Mouse (Mus musculus) hindbrain, embryonic 11.5 days (tissue): ENCODE measurements around the gene Relb. TPM values are rescaled to one million over a fixed set of nuclear protein-coding genes. Genes with fewer than 3 reads are reported as not detected.
"Not testable (repeated sequence)": the region's sequence is repeated elsewhere in the genome, so short reads cannot be mapped to it uniquely, and the experiment has no call there.

Experiments
- ATAC-seq: fragments of 200-750 bp; cut with Nextera tagmentation; 2 replicates; pipeline ENCODE4 v1.8.0; 2017; ENCODE audit warnings: mild to moderate bottlenecking, moderate TSS enrichment, moderate library complexity; ENCODE audit not compliant: low FRiP score
- DNase-seq: peaks from one replicate; pipeline ENCODE4 v3.0.0-alpha.2; 2015; ENCODE audit warnings: low spot score
- H3K27ac ChIP-seq: fragments of 300-500 bp; sonication (generic); 2 replicates; pipeline ENCODE4 v1.5.1; 2014; ENCODE audit warnings: mild to moderate bottlenecking, low read depth, low read length
- H3K27me3 ChIP-seq: fragments of 300-500 bp; sonication (generic); 2 replicates; pipeline ENCODE4 v1.6.1; 2014; ENCODE audit warnings: mild to moderate bottlenecking, low read length, moderate library complexity, mixed read lengths; ENCODE audit not compliant: control insufficient read depth, insufficient read depth
- H3K36me3 ChIP-seq: fragments of 300-500 bp; sonication (generic); 2 replicates; pipeline ENCODE4 v1.6.1; 2014; ENCODE audit warnings: mild to moderate bottlenecking, low read length, moderate library complexity, mixed read lengths; ENCODE audit not compliant: control insufficient read depth, insufficient read depth
- H3K4me1 ChIP-seq: fragments of 300-500 bp; sonication (generic); replicated peaks from 2 replicates; pipeline ENCODE4 v1.6.1; 2014; ENCODE audit warnings: low read length, mixed read lengths; ENCODE audit not compliant: control insufficient read depth, insufficient read depth
- H3K4me2 ChIP-seq: fragments of 300-500 bp; sonication (generic); replicated peaks from 2 replicates; pipeline ENCODE4 v1.6.1; 2014; ENCODE audit warnings: mild to moderate bottlenecking, low read depth, low read length
- H3K4me3 ChIP-seq: fragments of 300-500 bp; sonication (generic); 2 replicates; pipeline ENCODE4 v1.5.1; 2014; ENCODE audit warnings: low read depth, low read length
- H3K9ac ChIP-seq: fragments of 300-500 bp; sonication (generic); 2 replicates; pipeline ENCODE4 v1.6.1; 2014; ENCODE audit warnings: low read depth, low read length
- H3K9me3 ChIP-seq: fragments of 300-500 bp; sonication (generic); 2 replicates; pipeline ENCODE4 v1.6.1; 2016; ENCODE audit warnings: low read length; ENCODE audit not compliant: control insufficient read depth
- WGBS: fragments of 180-500 bp; shearing (Covaris S2); extraction: QIAGEN DNeasy Blood & Tissue Kit; methylation state at CpG from one replicate; pipeline ENCODE4 v1.1.7; 2014; 5-methylcytosine and 5-hydroxymethylcytosine counted together
- polyA plus RNA-seq: library from polyadenylated mRNA; unstranded; fragments of >200 nt; fragmentation: Nextera tagmentation; extraction: Ambion mirVana; gene quantifications from 2 replicates; pipeline ENCODE4 v1.2.1, GENCODE M21; 2014

Relb gene
- polyA plus RNA-seq, 1 experiment from 2014 or later, result 3.9 TPM

GRCm38 (mm10) chr7:19622241-19622640, 7.0 kb downstream of the Relb start:
- H3K9ac ChIP-seq, result no peak overlapping the region
- WGBS, result 43% methylated on average over 6 of the region's 6 CpGs

DNA sequence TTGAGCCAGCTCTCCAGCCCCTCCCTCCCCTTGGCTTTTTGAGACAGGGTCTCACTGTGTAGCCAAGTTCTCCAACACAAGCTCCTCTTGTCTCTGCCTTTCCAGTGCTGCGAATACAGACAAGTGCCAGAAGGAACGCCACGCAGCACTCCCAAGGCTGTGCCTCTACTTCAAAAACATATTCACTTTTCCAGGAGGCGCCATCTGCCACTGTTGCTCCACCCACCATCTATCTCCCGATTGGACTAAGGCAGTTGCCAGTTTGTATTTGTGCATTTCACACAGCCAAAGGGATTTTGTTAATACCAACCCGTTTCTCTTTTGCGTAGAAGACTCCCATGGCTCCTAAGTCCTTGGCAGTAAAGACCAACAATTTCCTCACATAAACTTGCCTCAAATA, 8.4 kb downstream of the Relb start:
- Histone ChIP-seq H3K27ac (no peak overlapping the region), H3K4me1 (no peaks in the 10 kb centered on the region), H3K36me3 (no peaks in the 10 kb centered on the region), H3K9me3 (no peaks in the 10 kb centered on the region), H3K4me3 (no peak overlapping the region), H3K4me2 (no peak overlapping the region), H3K27me3 (no peaks in the 10 kb centered on the region), H3K9ac (no peak overlapping the region)
- no peak for DNase-seq
- 89% methylated on average over 7 of the region's 7 CpGs for WGBS
- no peak for ATAC-seq

More at GRCm38 (mm10) chr7:19622241-19622640, 7.0 kb downstream of the Relb start:
- H3K36me3 ChIP-seq, result no peaks in the 10 kb centered on the region
- no peak overlapping the region for H3K27ac ChIP-seq
- no peaks in the 10 kb centered on the region for H3K4me1 ChIP-seq
- no peak for DNase-seq
- H3K4me3 ChIP-seq, result no peak overlapping the region
- no peaks in the 10 kb centered on the region for H3K27me3 ChIP-seq
- ATAC-seq, result no peak
- H3K4me2 ChIP-seq, result no peak overlapping the region
- H3K9me3 ChIP-seq, result no peaks in the 10 kb centered on the region

- H3K4me1 ChIP-seq, result no peaks in the 10 kb centered on the region
- peak overlapping the region; percentile 19 for H3K4me3 ChIP-seq
- no peaks in the 10 kb centered on the region for H3K27me3 ChIP-seq
- H3K9me3 ChIP-seq, result no peaks in the 10 kb centered on the region
- DNase-seq, result peak; percentile 91
- WGBS, result 7% methylated on average over 35 of the region's 35 CpGs
- no peak overlapping the region for H3K27ac ChIP-seq
- H3K4me2 ChIP-seq, result peak overlapping the region; percentile 30
- peak overlapping the region; percentile 16; the same call in 1 of the 2 replicates for H3K9ac ChIP-seq
- ATAC-seq, result peak; percentile 86
- H3K36me3 ChIP-seq, result no peaks in the 10 kb centered on the region
These were observed 10.0 kb downstream of the Relb start for GRCm38 (mm10) chr7:19619004-19619801.

GRCm38 (mm10) chr7:19615036-19615577, 14.1 kb downstream of the Relb start:
- H3K27me3 ChIP-seq, result no peaks in the 10 kb centered on the region
- H3K9ac ChIP-seq, result no peak overlapping the region
- WGBS, result 89% methylated on average over 12 of the region's 12 CpGs
- H3K9me3 ChIP-seq, result no peaks in the 10 kb centered on the region
- no peak for ATAC-seq
- no peaks in the 10 kb centered on the region for H3K36me3 ChIP-seq
- H3K27ac ChIP-seq, result no peak overlapping the region
- no peak overlapping the region for H3K4me3 ChIP-seq
- no peak for DNase-seq
- no peaks in the 10 kb centered on the region for H3K4me1 ChIP-seq
- H3K4me2 ChIP-seq, result no peak overlapping the region

DNA sequence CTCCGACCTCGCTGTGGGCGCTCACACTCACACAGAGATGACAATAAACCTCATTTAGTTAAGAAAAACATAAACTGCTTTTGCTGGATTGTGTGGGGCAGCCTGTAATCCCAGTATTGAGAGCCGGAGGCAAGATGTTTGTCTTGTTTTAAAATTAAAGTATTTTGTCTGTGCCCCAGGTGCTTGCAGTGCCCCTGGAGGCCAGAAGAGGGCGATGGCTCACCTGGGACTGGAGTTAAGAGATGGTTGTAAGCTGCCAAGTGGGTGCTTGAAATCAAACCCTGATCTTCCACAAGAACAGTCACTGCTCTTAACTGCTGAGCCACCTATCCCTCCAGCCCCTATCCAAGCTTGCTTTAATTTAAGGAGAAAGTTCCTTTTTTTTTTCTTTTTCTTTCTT, 18.3 kb downstream of the Relb start:
- WGBS, result 77% methylated on average over 5 of the region's 5 CpGs
- H3K27me3 ChIP-seq, result no peaks in the 10 kb centered on the region
- H3K4me1 ChIP-seq, result no peaks in the 10 kb centered on the region

GRCm38 (mm10) chr7:19609641-19610332, 19.5 kb downstream of the Relb start:
- Histone ChIP-seq H3K9ac (no peak overlapping the region), H3K27ac (no peak overlapping the region), H3K4me3 (no peak overlapping the region), H3K27me3 (no peaks in the 10 kb centered on the region), H3K4me2 (no peak overlapping the region), H3K9me3 (no peaks in the 10 kb centered on the region), H3K4me1 (no peaks in the 10 kb centered on the region), H3K36me3 (no peaks in the 10 kb centered on the region)
- no peak for ATAC-seq
- DNase-seq, result no peak
- WGBS, result 93% methylated on average over 12 of the region's 12 CpGs

More for the DNA sequence above, 18.3 kb downstream of the Relb start:
- H3K4me2 ChIP-seq, result no peak overlapping the region
- no peaks in the 10 kb centered on the region for H3K9me3 ChIP-seq
- no peaks in the 10 kb centered on the region for H3K36me3 ChIP-seq
- H3K9ac ChIP-seq, result no peak overlapping the region
- ATAC-seq, result no peak
- no peak for DNase-seq
- no peak overlapping the region for H3K4me3 ChIP-seq
- H3K27ac ChIP-seq, result no peak overlapping the region

GRCm38 (mm10) chr7:19607291-19607690, 21.9 kb downstream of the Relb start:
- H3K4me3 ChIP-seq, result no peak overlapping the region
- no peak overlapping the region for H3K27ac ChIP-seq
- H3K4me2 ChIP-seq, result no peak overlapping the region
- 84% methylated on average over 5 of the region's 5 CpGs for WGBS
- no peak overlapping the region for H3K9ac ChIP-seq
- peaks cover 6% of the 10 kb centered on the region for H3K4me1 ChIP-seq
- ATAC-seq, result no peak
- H3K36me3 ChIP-seq, result no peaks in the 10 kb centered on the region
- no peak for DNase-seq
- H3K9me3 ChIP-seq, result no peaks in the 10 kb centered on the region
- no peaks in the 10 kb centered on the region for H3K27me3 ChIP-seq

GRCm38 (mm10) chr7:19604606-19605214, 24.5 kb downstream of the Relb start:
- WGBS, result 58% methylated on average over 10 of the region's 10 CpGs
- not testable (repeated sequence) for H3K36me3 ChIP-seq, H3K27me3 ChIP-seq, H3K4me1 ChIP-seq, H3K27ac ChIP-seq, H3K9me3 ChIP-seq, DNase-seq
- Histone ChIP-seq H3K4me3 (peak overlapping the region; percentile 99), H3K4me2 (peak overlapping the region; percentile 93), H3K9ac (peak overlapping the region; percentile 93; the same call in 1 of the 2 replicates)
- peak; percentile 3; the same call in 1 of the 2 replicates for ATAC-seq
